Mouse (Mus musculus) right cerebral cortex, postnatal 14 days (tissue): Measurements from ENCODE around the gene Foxj1.

Source experiments
- DNase-seq: peaks from one replicate; pipeline ENCODE4 v3.0.0; 2022

Foxj1 gene

DNA sequence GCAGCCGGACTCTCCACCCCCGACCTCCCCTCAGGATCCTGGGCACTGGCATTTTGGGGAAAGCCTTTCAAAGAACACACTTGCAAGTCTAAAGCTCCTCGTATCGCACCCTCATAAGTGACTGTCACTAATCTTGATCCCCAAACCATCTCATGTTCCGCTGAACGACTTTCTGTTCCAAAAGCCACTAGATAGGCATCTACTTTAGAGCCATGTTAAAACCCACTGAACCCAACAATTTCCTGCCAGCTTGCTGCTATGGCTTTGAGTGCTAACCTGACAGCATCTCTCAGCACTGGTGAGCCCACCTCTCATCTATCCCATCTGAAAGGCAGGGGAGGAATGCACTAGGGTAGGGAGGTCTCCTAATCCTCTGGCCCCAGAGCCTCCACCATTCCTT is 2.3 kb upstream of the Foxj1 start:
- DNase-seq, result no peak

DNA sequence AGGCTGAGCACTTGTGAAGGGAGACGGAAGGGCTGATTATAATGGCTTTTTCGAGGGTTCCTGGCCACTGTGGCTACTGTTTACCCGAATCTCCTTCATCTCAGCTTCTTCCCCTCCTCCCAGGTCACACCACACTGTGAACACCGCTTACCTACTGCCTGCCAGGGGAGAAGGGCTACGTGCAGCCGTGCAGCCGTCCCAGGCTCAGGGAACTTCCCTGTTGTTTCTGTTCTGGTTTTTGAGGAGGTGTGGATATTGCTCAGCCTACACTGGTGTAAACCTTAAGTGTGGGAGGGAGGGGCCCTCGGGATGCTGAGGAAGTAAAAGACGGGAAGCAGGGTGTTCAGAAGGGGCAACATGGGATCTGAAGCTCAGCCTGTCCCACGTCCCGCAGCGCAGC is 1.8 kb upstream of the Foxj1 start:
- DNase-seq, result no peak

DNA sequence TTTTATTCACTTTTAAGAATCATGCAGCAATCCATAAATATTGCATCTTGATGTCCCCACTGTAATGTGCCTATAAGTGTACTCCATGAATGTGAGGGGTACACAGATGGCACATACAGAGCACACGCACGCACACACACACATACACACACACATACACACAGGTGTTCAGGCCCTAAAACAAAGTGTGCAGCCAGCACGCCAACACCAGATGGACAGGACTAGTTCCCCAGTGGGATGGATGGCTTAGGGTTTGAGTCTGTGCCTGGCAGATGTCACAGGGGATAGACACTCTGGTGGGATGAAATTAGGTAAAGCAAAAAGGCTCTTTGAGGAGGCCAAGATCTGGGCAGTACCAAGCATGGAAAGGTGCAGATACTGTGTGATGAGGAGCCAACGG is 1.2 kb upstream of the Foxj1 start:
- DNase-seq, result no peak

DNA sequence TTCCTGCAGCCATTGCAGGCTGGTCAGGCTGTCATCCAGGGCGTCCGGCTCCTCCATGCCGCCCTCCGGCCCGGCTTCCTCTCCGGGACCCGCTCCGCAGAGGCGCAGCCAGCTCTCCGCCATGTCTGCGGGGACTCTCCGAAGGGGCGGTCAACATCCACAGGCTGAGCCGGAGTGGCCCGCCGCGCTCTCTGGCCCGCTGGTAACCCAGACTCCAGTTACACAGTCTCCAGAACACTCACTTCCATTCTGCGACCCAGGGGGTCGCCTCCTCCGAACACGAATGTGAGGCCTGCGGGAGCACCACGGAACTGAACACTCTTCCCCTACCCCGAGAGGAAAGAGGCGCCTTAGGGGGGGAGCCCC is 799 bp downstream of the Foxj1 start:
- DNase-seq, result no peak

DNA sequence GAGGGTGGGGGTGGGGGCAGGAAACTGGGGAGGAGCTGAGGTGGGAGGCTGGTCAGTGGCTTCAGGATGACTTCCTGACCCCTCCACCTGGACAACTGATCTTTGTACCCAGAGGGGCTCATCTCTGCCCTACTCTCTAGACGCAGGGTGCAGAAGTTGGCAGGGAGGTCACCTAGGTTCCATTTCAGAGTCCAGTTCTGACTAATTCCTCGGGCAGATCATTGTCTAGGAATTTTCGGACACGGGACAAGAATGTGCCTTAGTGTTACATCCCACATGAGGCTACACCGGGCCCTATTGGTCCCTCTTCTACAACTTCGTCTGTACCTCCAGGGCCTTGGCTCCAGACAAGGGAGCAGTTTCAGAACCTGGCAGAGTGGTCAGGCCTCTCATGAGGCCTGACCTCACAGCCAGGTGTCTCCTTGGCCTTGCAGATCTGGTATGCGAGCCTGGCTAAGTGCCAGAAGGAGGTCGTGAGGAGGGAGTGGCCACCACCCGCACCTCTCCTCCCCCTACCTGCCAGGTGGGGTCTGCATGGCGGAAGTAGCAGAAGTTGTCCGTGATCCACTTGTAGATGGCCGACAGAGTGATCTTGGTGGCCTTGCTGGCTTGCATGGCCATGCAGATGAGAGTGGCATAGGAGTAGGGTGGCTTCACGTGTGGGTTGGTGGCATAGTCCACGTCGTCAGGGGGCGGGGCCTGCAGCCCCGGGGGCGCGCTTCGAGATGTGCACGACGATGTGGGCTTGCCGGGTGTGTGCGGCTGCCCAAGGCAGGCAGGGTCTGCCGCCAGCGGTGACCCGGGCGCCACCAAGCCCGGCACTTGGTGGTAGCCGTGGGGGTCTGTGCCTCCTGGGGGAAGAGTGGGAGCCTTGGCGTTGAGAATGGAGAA is 1.4 kb downstream of the Foxj1 start:
- DNase-seq, result no peak

DNA sequence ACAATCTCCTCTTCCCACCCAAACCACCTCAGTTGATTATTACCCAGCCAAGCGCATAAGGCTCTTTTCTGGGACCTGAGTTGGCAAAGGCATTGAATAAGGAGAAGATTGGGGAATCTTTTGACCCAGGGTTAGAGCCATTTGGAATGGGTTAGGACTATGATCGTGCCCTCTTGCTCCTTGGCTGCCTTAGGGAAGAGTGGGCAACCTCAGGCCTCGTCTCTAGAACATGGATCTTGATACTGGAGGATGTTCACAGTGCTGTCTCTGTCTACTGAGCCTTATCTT is 2.3 kb downstream of the Foxj1 start:
- DNase-seq, result no peak

DNA sequence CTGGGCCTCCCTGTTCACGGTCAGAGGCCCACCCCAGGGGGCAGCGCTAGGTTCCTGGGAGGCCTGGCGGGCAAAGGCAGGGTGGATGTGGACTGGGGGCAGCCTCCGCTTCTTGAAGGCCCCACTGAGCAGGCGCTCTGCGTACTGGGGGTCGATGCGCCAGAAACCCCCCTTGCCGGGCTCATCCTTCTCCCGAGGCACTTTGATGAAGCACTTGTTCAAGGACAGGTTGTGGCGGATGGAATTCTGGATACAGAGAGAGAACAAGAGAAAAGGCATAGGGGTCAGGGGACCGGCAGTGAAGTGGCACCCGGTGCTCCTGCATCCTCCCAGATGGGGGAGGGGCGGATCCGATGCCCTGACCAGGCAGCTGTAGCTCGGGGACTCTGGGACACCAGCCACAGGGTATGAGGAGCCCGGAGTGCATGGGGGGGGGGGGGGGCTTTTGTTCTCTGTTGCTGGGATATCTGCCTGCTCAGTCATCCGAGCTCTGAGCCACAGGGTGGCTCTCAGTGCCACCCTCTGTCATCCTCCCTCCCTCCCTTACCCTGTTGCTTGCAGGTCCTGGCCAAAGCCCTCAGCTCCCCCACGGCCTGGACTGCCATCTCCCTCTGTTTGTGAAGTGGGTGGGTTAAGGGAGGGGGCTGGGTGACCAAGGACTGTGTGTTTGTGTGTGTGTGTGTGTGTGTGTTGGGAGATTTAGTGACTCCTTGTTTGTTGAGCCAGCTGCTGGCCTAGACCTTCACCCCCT is 2.8 kb downstream of the Foxj1 start:
- peak; percentile 57 for DNase-seq

DNA sequence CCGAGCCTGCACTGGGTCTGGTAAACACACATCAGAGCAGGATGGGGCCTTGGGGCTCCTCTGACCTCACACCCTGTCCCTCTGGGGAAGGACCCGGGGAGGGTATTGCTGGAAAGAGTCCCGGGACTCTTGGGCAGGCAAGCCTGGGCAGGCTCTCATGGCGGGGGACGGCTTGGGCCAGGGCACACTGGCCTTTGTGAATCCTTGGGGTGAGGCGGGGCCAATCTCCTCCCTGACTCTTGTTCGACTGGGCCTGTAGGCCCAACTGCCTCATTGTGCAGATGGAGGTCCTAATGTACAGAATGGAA is 5.0 kb downstream of the Foxj1 start:
- DNase-seq, result no peak

DNA sequence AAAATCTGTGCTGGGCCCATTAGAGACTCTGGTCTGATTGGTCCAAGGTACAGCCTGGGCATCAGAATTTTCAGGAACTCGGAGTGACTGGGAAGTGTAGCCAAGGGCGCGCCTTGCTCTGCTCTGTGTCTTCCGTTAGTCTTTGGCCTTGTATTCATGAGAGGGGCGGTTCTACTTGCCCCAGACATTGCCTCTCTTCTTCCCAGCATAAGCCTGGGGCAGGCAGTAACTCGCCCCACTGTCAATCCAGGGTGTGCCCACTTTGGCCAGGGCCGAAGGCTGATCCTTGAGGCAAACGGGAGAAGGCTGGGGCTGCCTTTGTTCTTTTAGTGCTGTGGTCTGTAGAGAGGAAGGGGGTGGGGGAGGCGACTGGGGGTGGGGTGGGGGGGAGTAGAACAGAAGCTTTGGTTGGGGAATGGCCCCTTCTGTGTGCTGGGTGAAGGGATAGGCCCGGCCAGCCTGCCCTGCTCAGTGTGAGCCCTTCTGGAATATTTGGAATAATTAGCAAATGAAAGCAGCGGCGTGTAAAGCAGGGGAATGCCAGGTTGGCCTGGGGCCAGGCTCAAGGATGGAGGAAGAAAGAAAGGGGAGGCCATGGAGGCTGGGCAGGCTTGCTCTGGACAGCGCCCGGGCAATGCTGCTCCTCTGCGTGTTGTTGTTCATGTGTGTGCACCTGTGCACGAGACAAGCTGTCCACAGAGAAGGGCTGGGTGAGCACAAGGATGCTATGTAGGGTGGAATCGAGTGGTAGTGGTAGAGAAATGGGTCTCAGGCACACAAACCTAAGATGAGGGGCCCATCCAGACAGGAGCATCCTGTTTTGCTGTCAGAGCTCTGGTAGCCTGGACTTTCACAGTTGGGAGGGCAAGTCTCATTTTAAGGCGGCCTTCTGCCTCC is 5.6 kb downstream of the Foxj1 start:
- no peak for DNase-seq

DNA sequence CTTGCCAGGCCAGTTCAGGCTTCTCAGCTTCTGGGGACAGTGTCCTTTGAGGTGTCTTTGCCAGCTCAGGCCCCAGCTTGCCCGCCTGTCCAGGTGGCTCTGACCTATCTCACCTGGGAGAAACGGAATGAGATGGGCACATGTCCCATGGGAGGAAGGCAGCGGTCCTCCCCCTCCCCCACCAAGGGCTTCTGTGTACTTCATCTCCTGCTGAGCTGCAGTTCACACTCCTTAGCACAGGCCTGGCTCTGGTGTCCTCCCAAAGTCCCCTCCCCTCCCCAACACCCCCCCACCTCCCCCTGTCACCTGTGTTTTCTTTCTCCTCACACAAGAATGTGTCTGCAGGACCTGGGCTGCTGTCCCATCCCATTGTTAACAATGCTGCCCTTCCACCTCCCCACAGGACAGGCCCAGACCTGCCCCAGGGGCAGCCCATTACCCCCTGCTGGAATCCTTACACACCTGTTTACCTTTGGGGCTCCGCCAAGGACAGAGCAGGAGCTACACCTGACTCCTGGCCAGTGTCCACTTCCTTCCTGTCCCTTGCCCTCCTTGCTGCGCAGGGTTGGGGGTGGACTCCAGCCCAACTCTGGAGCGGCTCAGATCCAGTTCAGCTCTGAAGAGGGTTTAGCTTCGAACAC is 8.1 kb downstream of the Foxj1 start:
- no peak for DNase-seq

DNA sequence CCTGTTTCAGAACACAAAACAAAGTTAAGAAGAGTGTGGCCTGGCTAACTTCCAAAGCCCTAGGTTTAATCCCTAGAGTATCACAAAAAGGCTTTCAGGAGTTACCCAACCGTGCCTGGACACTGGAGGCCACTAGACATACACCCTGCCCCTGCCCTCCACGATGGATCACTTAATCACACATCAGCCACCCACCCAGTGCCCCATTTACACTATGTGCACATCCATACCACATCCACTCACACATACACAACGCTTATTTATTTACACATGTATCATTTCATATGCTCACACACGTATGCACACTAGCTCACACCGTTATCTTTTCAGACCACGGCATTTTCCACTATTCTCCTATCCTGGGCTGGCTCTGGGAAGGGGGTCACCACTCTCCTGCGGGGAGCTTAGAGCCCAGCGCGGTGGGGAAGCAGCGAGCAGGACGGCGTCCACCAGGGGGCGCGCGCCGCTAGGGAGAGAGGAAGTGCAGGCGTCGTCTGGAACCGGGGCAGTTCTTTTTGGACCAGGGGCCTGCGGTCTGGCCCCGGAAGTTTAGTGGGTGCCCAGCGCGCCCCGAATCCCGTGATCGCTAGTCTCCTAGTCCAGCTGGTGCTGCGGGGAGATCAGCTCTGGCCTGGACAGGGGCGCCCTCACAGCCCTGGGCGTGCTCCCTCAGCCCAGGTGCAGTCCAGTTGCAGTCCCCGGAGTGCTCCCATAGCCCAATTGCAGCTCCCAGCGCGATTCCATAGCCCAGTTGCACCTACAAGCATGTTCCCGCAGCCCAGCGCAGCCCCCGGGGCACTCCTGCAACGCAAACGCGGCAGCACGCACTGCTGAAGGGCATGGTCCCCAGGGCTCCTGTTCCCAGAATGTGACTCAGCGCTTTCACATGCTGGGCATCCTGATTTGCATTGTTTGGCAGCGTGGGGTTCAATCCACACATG is 16.2 kb downstream of the Foxj1 start:
- DNase-seq, result peak; percentile 93

DNA sequence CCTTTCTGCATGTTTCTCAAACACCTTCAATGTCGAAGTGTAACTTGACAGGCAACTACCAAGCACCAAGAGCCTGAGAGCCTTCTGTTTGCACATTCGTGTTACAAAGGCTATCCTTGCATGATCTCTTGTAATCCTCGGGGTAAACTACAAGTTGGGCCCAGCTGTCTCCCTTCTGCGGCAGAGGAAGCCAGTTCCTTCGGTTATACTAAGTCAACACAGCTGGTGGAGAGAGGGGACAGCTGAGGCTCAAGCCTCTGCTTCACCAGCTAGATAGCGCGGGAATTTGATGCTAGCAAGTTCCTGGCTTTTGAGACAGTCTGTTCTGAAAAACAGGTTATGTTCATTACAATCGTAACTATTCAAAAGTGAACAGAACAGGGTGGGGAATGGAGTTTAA is 22.8 kb downstream of the Foxj1 start:
- DNase-seq, result no peak

DNA sequence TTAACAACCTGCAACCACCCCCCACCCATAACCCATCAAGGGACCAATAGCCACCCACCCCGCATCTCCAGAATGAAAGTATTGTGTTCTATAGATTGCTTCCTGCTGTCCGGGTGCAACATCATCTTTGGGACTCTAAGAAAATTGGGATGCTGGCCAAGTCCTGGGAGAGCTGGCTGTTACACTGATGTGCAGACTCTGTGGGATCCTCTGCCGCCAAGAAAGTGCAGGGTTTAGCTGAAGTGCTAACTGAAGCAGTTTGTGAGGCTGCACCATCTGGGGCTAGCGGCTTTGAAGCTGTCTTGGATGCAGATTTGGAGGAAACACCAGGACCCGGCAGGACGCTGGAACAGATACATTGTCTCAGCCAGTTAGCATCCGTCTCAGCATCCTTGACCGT is 24.0 kb downstream of the Foxj1 start:
- peak; percentile 41 for DNase-seq

DNA sequence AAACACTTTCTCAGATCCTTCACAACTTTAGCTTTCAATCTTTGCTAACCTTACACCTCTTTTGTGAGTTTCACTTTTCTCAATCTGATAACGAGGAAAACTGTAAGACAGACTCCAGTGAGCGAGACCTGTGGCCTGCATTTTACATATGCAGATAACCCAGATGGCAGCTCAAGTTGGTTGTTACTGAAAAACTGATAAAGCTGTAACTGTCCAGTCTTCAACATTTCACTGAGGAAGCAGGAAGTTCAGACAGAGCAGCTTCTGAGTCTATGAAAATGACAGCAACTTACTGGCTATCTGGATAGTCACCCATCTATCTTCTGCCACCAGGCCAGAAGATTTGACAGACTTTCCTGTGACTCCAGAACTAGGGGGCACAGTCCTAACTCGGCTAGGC is 25.6 kb downstream of the Foxj1 start:
- DNase-seq, result no peak

DNA sequence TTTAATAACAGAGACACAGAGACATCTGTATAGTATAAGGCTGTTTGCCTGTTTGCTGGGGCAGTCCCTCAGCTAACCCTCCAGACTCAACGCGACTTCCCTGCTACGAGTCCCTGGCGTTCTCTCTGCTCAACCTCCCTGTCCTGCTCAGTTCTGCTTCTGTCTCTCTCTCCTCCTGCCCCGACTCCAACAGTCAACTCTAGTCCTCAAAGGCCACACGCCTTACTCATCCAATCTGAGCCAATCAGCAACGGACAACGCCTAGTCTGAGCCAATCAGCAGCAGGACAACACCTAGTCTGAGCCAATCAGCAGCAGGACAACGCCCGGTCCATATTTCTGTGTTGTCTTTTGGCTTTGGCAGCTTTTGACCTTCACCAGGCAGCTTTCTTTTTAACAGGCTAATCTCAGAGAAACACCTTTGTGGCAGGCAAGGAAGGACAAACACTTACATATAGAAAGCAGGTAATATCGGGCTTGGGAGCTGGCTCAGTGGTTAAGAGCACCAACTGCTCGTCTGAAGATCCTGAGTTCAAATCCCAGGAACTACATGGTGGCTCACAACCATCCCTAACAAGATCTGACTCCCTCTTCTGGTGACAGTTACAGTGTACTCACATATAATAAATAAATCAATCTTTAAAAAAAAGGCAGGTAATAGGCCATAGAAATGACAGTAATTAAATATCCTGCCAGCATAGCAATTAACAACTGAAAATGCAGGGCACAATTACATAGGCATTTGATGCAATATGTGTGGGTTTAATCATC is 27.3 kb downstream of the Foxj1 start:
- DNase-seq, result no peak

DNA sequence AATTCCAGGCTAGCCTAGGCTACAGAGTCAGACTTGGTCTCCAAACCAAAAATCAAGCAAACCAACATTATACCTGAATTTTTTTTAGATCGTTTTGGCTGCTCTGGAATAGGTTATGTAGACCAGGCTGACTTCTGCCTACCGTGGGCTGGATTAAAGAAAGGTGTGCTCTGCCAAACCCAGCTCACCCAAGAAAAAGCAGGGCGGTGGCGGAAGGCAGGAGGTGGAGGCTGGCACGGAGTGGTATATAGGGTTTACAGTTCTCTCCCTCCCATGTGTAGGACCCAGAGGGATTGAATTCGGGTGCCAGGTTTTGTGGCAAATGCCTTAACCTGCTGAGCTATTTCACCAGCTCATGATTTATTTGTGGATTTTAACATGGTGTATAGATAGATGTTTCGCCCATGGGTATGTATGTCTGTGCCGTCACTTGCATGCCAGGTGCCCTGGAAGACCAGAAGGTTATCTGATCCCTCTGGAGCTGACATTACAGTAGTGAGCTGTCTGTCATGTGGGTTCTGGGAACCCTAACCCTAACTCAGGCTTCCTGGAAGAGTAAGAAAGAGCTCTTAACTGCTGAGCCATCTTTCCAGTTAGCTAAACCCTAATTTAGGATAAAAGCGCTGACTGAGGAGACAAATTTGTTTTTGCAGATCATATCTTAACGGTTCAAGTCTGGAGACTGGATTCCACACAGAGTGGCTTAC is 28.0 kb downstream of the Foxj1 start, which contains the start of gene Exoc7:
TSS of gene Exoc7 (minus strand) at position 215 of the 707 bp plus-strand sequence.
- no peak for DNase-seq

DNA sequence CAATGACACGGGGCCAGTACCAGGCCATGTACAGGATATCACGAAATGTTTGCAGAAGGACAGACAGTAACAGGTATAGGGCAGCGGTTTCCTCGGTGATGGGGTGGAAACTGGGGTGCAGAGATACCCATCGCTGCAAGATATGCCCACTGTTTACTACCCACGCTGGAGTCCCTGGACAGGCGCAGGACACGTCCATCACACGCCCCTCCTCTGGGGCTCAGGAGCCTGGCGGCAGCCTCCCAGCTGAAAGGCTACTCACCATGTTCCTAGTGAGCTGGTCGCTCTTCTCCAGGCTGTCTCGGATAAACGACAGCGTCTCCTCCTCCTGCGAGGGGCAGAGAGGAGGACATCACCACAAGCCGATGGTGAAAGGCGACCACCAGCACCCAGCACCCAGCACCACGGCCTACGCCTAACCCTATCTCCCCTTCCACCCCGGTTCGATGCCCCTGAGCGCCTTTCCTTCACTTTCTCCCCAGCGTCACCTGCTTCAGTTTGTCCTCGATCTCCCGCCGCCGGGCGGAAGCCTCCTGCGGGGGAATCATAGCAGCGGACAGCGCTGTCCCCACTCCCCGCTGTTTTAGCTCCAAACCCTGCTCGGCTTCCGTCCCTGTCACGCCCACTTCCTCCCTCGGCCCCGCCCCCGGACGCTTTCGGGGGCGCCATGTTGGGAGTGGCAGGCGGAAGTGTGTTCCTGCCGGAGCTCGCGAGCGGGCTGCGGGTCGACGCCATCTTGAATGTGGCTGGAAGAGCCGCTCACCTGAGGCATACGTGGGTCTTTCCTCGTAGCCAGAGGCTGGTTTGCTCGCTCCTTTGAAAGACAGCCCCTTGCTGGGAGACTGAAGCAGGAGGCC is 28.8 kb downstream of the Foxj1 start:
- peak; percentile 93 for DNase-seq

DNA sequence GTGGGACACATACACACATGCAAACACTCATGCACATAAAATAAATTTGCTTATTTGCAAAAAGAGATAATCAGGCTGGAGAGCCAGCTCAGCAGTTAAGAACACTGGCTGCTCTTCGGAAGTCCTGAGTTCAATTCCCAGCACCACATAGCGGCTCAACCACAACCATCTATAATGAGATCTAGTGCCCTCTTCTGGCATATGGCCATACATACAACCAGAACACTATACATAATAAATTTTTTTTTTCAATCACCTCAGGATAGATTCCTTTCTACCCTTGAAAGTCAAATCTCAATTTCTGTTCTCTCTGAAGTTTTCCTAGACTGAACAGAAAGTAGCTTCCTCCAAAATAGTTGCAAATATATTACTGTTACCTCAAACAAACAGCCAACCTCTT is 29.8 kb downstream of the Foxj1 start:
- DNase-seq, result no peak

DNA sequence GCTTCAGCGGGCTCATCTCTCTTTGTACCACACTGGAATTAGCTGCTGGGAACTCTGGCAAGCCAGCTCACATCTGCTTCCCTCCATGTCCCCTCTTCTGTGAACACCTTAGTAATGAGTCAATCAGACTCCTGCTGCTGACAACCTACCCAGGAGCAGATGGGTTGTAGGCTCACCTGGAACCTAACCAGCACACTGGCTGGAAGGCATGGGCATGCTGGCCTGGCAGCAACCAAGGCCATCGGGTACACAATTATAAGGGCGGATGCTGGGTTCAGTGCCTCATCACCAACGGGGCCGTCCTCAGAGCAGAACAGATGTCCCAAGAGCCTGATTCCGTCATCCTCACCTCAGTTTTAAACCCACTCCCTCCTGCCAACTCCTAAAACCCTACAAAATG is 36.6 kb downstream of the Foxj1 start:
- DNase-seq, result no peak

DNA sequence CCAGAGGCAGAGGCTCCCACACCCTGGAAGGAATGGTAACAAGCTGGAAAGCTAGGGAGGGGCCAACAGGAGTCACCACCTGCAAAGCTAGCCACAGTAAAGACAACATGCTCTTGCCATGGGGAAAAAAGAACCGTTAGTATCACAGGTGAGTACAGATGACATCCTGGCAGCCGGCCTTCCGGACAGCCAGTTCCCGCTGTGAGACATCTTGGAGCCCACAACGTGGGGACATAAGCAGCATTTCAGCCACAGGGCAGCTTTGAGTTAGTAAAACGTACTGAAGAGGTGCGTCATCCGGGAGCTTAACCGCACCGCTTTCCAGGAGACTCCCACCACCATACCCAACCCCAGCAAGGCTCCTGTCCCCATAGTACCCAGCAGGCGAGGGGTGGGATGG is 37.0 kb downstream of the Foxj1 start:
- no peak for DNase-seq
